Mouse (Mus musculus) skeletal muscle tissue, adult 2 months (tissue): ENCODE measurements around the gene Kazn.

Experiments
- DNase-seq: peaks from one replicate; pipeline ENCODE4 v3.0.0-alpha.2; 2012; ENCODE audit warnings: low read depth, low spot score

Gene Kazn

GRCm38 (mm10) chr4:142196626-142197025, 42.6 kb downstream of the Kazn start:
- DNase-seq = no peak

GRCm38 (mm10) chr4:142193780-142194179, 45.4 kb downstream of the Kazn start:
- DNase-seq = no peak

- no peak for DNase-seq
Observed at GRCm38 (mm10) chr4:142193151-142193578, 46.0 kb downstream of the Kazn start.

GRCm38 (mm10) chr4:142189960-142190359, 49.2 kb downstream of the Kazn start:
- no peak for DNase-seq

DNA sequence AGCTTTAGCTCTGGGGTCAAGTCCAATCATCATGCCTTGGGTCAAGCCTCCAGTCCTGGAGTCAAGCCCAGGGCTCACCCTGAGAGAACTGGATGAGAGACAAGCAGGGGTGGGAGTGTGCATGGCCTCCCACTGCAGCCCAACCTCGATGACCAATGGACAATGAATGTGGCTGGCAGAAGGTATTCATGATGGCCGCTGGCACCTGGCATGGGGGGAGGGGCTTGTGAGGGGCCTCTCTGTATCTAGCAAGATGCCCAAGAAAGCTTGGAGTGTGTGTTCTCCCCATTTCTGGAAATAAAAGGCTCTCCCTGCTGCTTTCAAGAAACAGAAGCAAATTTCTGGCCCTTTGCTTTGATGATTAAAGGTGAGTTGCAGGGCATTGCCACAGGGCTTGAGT, 50.7 kb downstream of the Kazn start:
- DNase-seq = no peak

DNA sequence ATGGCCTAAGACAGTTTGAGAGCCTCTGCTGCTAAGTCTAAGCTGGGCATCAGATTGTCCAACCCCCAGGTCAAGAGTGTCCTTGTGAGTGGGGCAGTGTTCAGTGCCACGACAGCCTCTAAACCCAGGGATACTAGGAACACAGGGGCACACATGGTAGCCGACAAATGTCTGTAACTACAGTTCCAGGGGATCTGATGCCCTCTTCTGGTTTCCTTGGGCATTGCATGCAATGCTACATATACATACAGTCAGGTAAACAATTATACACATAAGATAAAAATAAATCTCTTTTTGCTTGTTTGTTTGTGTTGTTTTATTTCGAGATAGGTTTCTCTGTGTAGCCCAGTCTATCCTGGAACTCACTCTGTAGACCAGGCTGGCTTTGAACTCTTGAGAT, 53.0 kb downstream of the Kazn start:
- no peak for DNase-seq

- no peak for DNase-seq
Observed at GRCm38 (mm10) chr4:142185533-142185900, 53.7 kb downstream of the Kazn start.

DNA sequence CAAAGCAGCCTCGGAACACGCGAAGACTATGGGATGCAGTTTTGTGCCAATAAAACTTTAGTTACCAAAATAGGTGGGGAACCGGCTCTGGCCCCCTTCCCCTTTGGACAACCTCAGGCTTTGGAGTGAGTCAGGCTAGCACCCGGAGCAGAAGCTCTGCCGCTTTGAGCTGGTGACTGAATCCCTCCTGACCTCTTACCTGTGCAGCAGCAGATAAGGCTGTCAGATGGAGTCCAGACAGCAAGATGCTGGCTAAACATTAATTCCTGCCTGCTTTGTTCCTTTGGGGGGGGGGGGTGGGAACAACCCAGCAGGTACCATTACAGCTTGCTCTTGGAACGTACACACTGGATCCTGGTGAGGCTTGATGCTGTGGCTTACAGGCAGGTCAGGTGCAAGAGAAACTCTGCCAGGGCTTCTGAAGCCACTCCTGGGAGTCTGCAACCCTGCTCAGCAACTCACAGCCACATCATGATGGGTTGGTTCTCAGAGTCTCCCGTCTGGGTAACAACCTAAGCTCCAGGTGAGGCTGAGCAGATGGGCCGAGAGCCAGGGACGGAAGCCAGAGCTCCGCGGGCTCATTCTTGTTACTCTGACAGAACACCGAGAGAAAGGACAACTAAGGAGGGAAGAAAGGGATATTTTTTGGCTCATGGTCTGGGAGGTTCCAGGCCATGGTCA, 54.2 kb downstream of the Kazn start:
- no peak for DNase-seq

GRCm38 (mm10) chr4:142183591-142183990, 55.6 kb downstream of the Kazn start:
- no peak for DNase-seq

GRCm38 (mm10) chr4:142183015-142183414, 56.2 kb downstream of the Kazn start:
- no peak for DNase-seq

DNA sequence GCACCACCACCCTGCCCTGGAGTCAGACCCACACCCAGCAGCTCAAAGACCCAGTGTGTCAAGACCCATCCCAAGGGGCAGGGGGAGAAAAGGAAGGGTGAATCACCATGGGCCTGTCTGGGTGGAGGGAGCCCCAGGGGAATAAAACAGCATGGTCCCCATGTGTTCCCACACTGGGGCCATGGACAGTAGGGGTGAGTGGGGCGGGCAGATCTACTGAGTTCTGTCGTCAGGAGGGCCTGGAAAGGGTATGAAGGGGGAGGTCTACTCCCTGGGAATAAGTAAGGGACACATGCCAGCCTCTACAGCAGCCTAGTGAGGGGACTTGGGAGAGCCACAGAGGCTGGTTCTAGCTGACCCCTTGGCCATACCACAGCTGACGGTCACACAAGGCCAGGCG, 57.6 kb downstream of the Kazn start:
- no peak for DNase-seq

DNA sequence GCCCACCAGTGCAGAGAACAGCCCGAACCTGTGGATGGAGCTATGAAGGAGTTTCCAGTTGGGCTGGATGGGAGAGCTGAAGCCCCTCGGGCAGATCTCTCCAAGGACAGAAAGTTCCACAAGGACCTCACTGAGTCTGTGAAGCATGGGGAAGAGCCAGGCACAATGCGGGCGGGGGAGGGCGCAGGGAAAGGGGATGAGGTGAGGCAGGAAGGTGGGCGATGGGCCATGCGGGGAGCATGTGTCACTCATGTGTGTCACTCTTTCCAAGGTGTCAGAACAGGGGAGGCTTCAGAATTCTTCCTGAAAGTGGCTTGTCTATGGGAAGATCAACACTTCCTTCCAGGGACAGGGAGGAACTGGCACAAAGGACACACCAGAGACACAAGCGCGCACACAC, 58.3 kb downstream of the Kazn start:
- no peak for DNase-seq

- peak; percentile 57 for DNase-seq
Observed at GRCm38 (mm10) chr4:142180289-142180688, 58.9 kb downstream of the Kazn start.

DNA sequence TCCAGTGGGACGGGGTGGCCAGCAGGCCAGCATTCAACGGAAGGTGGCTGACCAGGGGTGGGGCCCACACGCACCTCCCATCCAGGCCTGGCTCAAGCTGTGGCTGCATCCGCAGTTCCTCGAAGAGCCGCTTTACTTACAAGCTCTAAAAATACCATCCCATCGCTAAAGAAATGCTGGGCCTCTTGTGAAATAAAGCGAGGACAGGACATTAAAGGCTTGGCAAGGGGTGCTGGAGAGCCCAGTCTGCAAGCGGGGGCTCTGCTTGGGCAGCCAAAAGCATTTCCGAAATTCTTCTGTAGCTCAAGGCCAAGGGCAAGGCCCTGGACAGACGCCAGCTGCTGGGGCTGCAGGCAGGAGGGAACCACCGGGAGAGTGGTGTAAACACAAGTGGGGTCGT, 59.7 kb downstream of the Kazn start:
- peak; percentile 42 for DNase-seq

DNA sequence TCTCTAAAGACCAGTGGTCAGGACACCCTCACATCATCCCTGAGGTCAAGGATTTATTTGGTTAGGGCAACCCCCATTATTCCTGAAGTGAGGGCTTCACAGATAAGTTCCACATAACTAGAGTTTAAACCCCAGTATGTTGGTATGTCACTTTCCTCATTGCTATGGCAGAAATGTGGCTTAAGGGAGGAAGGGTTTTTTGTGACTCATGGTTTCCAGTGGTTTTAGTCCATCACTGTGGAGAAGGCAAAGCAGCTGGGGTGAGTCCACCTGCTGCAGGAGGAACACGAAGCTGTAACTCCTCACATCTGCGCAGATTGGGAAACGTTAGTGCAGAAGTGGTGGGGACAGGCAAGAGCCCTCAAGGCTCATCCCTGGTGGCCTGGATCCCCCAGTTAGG, 62.5 kb downstream of the Kazn start:
- no peak for DNase-seq

- no peak for DNase-seq
Observed at GRCm38 (mm10) chr4:142173981-142174485, 65.2 kb downstream of the Kazn start.

DNA sequence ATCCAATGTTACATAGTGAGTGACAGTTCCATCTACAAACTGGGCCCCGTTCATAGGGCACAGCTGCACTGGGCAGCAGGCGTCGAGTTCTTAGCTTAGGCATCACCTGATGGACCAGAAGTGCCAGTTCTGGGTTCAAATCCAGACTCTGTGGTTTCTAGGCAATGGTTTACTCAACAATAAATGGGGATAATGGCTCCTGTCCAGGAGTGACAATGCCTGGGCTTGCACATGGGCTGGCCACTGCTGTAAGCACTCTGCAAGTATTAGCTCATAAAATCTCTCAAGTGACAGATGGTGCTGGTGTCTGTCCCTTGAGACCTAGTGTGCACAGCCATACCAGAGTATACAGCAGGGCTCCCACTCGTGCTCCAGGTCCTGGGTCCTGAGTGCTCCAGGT, 66.3 kb downstream of the Kazn start:
- no peak for DNase-seq

DNA sequence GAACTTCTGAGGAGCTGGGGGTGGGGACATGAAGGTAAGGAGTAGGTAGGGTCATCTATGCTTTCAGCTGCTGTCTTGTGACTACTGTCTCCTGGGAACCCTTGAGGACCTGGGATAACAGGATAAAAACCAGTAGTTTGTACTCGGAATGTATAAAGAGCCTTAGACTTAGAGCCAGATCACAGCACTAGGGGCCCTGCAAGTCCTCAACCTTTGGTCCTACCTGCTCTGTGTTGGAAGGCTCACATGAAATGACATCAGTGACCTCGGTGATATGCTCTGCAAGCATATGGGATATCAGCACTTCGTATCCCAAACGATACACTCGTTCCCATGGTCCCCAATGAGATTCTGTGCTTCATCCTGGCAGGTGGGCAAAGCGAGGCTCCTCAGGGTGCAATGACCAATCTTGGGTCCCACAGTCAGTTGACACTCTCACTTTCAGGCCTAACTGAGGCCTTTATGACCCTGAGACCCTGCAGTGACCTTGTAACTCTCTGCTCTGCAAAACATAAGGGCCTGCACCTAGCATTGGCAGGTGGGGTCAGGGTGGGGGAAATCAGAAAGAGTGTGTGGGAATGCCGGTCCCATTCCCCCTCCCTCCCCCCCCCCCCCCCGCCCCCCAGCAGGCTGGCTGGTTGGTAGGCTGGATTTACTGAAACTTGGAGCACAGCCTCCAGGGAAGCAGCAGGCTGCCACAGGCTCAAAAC, 67.3 kb downstream of the Kazn start:
- no peak for DNase-seq

- peak; percentile 45 for DNase-seq
Observed at GRCm38 (mm10) chr4:142170882-142171768, 68.1 kb downstream of the Kazn start.

DNA sequence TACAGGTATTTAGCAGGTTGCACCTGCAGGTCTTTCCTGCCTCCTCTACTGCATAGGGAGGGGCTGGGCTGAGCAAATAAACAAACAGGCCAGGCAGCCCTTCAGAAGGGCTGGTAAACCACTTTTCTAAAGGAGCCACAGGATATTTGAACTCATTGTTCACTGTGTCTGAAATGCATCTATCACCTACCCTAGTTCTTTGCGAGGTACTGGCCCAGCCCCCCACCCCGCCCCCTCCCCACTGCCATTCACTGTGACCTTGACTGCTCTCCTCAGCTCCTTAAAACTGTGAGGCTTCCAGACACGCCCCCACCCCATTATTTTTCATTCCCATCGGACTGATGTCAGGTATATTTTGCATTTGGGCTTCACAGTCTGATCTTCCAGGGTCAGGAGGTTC, 69.6 kb downstream of the Kazn start:
- DNase-seq = no peak

DNA sequence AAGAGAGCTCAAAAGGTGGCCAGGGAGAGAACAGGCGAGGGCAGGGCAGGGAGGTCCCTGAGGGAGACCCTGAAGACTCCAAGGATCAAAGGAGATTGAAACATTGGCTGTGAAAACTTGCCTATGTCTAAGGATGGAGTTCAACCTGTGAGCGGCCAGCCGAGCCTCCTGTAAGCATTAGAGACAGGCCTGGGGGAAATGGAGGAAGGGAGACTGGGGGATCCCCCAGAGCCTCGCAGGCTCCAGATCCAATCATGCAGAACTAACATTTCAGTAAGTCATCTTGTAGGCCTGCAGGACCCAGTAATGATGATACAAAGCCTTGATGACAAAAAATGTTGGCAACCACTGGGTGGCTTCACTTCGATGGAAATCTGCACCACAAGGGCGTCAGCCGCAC, 70.8 kb downstream of the Kazn start:
- DNase-seq = no peak
